Mouse (Mus musculus): ENCODE data around the gene Slc34a1.

- TF ChIP-seq CTCF (IDR thresholded peaks at IDR 0.05; ENCODE audit: low read depth, low read length) (peak; percentile 35), POLR2A (IDR thresholded peaks at IDR 0.05; ENCODE audit: insufficient read depth, low read length) (peak; percentile 62)
Observed at GRCm38 (mm10) chr13:55378907-55379580, 18.9 kb upstream of the Slc34a1 start.

Data from ES-Bruce4 (cell line).